Mouse (Mus musculus) kidney, postnatal 10 days (tissue): Measurements from ENCODE around the gene Fam227b.

Source experiments
- DNase-seq: peaks from one replicate; pipeline ENCODE4 v3.0.0; 2021; ENCODE audit warnings: mixed read lengths

The Fam227b gene

DNA sequence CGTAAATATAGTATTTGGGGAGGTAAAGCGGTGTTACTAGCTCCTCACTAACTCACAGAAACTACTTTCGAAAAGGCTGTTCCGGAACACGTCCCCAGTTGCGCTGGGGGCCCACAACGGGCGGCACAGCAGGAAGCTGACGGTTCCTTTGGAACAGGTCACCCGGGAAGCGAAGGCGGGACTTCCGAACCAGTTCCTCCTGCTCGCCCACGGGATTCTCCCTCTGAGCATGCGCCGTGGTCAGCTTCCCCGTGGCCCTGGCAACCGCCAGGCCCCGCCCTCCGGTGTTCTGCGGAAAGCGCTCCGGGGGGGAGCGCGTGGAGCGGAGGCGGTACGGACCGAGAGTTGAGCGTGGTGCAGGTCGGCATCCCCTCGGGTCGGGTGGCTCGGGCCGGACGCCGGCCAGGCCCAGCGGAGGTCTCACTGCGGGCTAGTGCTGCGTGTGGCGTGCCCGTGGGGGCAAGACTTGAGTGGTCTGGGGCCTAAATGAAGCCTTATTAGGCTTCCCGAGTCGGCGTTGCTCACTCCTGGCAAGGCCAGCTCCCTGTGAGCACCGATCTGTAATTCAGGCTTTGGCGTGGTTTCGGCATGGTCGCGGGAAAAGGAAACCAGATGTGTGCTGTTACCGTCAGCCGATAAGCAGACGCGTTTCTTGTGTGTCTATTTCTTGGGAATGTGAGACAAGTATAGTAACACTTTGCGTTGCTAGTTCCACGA, at the start of gene Fam227b, which contains the start of gene Dtwd1:
Fam227b (minus strand) TSS at position 150 of the 717 bp plus-strand sequence.
Dtwd1 (plus strand) TSS at position 287 of the 717 bp plus-strand sequence.
- peak; percentile 99 for DNase-seq

DNA sequence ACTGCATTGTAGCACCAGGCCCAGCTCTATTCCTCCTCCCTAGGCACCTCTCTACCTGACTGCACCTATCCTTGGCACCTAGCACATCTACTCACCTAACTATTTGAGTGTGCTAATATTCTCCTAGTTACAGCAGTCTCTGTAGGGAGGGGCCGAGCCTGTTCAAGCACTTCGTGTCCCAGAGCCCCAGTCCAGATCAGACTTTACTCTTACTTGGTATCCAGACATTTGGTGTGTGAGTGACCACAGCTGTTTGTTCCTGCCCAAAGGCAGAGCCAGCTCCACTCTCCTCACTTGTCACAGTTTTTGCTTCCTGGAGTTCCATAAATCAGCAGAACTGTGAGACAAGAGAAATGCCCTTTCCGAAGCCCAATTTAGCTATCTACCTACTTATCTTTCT, 47.2 kb upstream of the Fam227b start:
- no peak for DNase-seq

DNA sequence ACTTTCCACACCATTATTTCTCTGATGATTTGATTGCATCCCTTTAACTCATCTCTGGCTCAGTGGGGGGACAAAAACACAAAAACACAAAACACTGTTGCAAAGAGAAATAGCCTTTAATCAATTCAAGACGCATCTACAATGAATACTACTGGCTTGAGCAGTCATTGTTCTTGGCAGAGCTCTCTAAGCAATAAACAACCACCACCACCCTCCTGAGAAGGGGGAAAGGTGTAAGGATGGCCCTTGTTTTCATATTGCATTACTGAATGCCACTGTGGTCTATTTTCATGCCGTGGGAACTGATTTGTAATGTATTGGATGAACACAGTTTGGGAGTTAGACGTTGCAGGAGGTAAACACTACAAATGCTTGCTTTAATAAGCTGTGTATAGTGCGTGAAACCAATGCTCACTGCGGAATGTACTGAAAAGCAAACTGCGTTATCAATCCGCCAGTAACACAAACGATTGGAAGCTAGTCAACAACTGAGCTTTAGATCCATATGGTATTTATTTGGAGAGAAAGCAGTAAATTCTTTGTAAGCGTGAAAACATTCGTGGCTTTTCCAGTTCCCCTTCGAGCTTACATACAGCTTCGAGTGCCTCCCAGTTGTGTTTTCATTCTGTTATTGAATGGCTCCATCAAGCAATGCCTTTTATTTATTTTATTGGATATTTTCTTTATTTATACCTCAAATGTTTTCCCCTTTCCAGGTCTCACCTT, 44.0 kb upstream of the Fam227b start:
- no peak for DNase-seq

DNA sequence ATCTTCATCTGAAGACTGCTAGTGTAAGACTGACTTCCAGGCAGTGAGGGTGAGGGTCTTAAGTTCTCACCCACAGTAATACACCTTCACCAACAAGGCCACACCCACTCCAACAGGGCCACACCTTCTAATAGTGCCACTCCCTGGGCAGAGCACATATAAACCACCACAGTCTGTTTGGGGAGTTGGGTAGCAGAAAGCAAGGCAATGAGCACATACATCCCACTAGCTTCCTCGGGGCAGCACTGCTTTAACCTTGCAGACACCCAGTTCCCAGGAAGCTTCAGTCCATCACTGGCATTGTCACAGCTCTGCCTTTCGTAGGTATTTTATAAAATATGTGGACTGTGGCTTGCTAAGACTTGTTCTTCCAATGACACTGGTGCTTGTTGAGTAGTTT, 40.3 kb upstream of the Fam227b start:
- DNase-seq: no peak

DNA sequence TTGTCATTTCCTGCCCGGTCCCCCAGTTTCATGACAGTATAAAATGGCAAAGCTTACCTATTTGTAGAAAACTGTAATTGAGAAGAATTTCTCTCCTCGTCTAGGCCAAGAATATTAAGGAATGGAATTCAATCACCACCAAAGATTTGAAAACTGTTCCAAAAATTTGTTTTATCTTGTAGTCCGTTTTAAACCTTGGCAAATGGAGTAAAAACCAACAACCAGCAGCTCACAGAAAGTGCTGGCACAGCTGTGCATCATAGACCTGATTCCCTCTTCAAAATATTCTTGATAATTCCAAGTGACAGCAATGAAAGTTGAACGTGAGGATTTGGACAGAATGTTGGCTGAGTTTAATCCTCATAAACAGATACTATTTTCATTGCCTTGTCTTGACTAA, 39.5 kb upstream of the Fam227b start:
- DNase-seq: no peak

DNA sequence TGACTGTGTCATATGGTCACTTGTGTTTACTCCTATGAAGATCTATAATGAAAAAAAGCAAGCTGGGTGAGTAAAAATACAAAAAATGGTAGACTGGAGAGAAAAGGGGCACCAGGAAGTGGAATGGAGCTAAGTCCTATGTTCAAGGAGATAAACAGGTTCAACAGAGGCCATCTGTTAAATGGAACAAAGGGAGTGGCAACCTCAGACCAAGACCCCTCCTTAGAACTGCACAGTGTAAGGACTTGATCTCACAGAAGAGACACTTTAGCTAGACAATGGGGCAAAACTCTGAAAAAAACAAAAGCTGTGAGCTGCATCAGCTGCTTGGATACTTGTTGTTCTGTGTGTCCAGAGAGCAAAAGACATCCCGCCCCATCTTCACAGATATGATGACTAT, 19.6 kb upstream of the Fam227b start:
- no peak for DNase-seq

DNA sequence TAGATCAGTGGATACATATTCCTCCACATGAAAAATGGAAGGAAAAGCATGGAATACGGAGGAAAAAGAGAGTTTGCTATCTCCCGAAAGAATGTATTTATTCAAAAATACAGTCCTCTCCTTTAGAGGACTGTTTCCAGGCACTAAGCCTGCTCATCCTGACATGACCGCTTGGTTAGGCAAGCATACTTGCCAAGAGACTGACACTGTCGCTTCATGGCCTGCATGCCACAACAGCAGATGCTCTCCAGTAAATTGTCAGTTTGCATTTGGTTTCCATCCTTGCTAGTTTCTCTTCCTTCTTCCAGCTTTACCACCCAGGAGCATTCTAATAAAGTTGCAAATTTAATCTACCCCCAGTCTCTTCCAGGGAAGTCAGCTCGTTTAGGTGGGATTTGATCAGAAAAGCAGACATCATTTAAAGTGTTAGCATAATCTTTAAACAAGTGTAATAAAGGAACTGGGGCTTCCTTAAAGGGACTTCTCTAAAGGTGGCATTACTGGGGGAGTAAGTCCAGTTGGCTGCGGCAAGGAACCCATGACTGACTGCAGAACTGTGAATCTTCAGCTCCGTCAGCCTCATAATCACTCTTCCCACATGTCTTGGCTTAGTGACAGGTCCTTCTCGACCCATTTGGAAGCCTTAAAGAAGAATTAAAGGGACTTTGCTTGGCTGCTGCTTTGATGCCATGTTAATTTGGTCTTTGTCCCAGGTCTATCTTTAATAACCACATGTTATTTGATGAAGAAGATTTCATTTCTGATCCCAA, 15.2 kb upstream of the Fam227b start:
- DNase-seq: no peak

DNA sequence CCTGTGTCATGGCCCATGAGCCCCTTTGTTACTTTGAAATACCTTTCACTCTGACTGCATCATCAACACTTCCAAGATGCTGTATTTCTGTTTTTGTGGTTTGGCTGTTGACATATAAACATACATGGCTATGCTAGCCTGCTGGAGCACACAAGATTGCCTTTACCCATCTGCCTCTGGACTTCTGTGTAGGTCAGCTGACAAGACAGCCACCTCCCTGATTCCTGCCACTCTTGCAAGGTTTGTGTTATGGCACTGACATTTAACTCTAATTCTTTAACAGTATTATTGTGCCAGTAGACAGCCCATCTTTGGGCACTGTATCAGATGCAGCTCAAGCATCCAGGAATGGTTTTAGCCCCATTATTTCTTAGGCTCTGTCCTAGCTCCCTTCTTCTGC, 14.5 kb upstream of the Fam227b start:
- no peak for DNase-seq

DNA sequence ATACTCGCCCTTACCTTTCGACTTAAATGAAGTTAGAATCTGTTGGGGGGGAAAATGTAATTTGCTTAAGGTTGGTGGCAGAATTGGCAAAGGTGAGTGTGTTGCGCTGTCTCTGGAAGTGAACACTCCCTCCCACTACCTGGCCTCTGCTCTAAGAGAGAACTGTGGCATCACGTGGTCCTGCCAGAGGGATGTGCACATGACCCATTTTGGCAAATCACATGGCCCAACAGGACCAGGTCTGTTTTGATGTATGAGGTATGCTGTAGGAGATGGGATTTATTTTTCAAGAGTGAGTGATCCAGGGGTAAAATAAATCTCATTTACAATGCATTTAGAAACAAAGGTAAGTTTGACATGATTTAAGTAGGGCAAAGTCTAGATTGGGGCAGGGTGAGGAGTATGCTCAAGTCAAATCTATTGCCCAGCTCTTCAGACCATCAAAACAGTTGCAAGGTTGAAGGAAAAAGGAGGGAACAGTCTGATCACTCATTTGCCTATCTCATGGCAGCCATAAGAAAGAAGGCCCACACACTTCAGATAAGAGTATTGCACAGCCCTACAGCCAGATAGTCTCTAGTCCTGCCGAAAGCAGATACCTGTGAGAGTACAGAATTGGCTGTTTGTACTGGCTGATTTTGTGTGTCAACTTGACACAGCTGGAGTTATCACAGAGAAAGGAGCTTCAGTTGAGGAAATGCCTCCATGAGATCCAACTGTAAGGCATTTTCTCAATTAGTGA, 13.6 kb upstream of the Fam227b start:
- no peak for DNase-seq

DNA sequence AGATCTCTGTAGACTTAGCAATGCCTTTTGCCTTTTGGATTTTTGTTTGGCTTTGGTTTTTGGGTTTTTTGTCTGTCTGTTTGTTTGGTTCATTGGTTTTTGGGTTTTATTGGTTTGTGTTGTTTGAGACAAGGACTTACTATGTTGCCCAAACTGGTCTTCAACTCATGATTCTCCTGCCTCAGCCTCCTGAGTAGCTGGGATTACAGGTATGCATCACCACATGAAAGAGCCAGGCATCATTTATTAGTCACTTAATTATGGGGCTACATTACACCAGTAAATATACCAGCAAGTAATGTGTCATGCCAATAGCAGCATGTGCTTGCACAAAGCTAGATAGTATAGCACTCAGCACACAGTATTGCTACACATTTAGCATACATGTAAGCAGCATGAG, 4.1 kb downstream of the Fam227b start:
- DNase-seq: no peak

DNA sequence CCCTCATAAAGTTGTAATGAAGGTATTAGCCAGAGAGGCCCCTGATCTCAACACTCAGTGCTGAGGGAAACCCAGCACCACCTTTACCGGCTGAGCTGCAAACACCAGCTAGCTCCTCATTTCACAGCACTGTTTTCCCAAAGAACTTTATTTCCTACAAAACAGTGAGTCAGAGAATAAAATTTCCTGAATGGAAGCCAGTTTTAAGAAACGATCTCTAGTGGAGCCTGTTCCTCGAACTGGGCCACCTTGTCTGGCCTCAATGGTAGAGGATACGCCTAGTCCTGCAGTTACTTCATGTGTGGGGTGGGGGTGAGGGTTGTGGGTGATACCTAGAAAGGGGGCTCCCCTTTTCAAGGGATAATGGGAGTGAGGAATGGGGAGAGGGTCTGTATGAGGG, 57.2 kb downstream of the Fam227b start:
- DNase-seq: no peak

DNA sequence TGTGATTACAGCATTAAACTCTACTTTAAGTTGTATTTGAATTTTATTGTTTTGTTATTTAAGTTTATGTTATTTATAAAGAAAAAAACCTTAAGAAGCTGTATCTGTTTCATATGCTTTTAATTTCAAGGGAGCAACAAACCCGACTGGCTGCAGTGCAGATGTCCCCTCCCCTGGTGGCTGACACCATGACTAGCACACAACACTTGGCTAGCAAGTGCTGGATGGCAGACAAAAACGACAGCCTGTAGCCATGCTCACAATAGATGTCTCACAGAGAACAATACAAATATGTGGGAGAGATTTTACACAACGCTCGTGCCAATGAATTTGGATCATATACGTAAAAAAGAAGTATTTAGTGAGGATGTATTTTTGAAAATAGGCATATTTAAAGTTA, 61.4 kb downstream of the Fam227b start:
- DNase-seq: no peak

DNA sequence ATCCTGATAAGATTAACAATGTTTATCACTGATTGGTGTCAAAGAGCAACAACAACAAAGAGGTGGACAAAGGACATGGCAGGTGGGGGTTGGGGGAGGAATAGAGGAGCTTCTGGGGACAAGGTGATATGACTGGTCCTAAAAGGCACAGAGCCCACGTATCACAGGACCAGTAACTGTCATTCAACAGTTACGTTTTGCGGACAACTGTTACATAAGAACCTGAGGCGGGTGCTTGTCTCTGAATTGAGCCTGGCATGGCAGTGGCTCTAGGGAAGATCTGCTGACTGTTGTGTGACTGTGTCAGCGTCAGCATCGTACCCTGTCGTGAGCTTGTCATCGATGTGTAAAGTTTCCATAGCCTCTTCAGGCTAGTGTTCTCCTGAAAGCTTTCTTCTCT, 65.6 kb downstream of the Fam227b start:
- DNase-seq: no peak

DNA sequence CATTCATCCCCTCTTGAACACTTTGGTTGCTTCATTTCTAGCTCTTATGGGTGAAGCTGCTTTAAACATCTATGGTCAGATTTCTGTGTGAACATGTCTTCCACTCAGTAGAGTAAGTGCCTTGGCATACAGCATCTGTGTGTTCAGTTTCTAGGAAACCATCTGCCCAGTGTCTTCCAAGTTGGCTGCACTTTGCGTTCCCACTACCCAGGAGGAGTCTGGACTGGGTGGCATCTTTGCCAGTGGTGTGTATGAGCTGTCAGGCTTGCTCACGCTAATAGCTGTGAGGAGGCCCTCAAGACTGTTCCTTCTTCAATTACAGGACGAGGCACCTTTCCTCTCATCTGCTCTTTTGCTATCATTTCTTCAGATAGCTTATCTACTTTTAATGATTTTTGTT, 67.5 kb downstream of the Fam227b start:
- DNase-seq: no peak

DNA sequence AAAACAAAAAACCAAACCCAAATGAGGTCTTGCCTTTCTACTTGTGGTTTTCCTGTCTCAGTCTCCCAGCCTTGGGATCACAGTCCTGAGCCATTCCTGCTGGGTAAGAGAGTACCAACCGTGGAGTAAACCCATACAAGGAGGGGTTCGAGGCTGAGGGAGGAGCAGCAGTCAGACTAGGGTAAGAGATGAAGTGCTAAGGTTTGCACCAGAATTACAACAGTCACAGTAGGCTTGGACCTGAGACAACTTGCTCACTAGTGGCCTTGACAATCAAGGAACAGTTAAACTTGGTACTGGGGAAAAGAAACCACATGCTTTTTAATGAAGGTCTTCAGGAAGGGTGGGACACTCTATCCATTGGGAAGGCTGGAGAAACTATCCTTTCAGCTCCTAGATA, 72.7 kb downstream of the Fam227b start:
- DNase-seq: no peak

DNA sequence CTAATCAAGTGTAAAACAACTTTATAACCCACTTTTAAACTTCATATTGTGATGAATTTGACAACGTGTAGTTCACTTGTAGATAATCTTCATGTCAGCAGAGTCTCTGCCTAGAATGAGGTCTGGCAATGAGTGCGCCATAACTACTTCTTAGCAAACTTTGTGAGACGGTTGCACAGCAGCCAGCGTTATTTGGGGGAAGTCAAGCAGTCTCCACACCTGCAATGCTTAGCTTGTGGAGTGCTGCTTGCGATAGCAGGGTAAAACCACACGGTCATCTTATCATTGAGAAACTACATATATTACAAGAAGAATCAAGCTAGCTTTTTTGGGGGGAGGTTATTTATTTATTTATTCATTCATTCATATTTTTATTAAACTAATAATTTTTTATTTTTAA, 75.3 kb downstream of the Fam227b start:
- no peak for DNase-seq

DNA sequence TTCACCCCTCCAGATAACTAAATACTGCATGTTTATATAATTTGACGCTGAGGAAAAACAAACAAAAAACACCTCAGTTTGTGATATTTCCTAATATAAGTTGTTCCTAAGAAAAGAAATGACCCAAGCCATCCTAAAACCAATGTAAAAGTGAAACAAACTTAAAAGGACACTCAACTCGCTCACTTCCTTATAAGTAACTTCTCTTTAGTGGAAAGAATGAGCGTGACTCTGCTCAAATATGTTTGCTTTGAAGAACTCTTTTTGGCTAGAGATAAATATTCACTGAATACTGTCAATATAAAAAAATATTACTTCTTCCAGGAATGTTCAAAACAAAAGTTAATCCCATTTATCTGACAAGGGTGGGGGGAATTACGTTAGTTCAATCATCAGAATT, 78.1 kb downstream of the Fam227b start:
- no peak for DNase-seq

DNA sequence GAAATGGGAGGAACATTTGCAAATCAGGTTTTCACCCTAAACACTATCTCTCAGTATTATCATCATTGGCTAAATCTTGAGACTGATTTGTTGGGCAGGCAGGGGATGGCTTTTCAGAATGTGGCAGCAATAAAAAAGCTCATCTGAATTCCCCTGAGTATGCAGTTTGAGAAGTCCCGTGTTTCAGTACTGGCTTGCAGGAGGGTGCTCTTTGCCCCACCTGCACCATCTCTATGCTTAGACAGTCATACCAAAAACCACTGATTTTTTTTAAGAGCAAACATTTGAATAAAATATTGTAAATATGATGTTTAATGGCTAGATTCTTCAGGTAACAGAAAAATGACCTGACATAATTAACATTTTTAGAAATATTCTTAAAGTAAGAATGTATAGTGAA, 82.1 kb downstream of the Fam227b start:
- no peak for DNase-seq

DNA sequence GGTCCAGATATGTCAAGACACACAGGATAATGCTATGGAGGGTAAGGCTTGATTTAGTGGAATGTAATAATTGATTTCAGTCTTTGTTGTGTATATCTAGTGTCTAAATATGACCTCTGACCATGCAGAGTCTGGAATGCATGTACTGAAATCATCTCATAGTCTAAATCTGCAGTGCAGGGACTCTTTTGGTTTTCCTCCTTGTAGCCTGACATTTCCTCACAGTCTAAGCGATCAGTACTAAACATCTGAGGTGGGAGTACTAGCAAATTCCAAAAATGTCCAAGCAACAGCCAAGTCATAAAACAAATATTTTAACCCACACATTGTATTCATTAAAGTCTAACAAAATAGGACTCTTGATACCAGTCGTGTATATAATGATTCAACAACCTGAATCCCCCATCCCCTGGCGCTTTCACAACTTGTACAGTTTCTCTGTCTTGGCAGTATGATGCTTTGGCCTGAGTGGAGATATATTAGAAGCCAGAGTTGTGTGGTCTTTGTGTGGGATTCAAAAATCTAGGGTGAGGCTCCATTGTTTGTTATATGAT, 86.4 kb downstream of the Fam227b start:
- no peak for DNase-seq

DNA sequence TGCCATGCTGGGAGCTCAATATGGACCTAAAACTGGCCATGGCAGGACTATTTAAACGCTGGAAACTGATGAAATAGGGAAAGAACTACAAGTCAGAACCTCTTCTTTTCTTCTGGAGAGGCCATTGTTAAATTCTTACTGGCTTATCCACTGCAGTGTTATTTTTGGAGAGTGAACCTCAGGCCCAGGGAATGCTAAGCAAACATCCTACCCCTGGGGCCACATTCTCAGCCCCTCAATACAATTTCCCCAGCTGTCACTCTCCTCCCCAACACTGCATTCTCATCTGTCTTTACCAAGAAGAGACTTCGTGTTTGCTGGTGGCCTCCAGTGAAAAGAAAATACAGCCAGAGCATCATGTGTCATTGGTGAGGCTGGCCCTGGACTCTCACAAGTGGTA, 87.0 kb downstream of the Fam227b start:
- no peak for DNase-seq

DNA sequence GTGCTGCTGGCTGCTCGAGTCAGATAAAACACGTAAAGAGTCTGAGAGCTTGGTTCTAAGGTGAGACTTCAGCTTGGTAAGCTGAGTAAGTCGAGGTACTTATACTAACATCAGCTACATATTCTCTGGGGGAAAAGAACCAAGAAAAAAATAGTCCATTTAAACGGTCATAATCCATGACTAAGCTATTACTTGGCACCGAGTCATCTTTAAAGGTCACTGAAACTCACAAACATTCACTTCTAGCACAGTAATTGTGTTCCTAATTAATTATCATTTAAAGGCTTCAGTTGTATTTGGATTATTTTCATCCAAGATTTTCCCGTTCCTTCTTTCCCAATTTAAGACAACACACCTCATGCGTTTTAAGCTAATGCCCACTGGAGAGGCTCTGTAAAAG, 88.9 kb downstream of the Fam227b start:
- no peak for DNase-seq

DNA sequence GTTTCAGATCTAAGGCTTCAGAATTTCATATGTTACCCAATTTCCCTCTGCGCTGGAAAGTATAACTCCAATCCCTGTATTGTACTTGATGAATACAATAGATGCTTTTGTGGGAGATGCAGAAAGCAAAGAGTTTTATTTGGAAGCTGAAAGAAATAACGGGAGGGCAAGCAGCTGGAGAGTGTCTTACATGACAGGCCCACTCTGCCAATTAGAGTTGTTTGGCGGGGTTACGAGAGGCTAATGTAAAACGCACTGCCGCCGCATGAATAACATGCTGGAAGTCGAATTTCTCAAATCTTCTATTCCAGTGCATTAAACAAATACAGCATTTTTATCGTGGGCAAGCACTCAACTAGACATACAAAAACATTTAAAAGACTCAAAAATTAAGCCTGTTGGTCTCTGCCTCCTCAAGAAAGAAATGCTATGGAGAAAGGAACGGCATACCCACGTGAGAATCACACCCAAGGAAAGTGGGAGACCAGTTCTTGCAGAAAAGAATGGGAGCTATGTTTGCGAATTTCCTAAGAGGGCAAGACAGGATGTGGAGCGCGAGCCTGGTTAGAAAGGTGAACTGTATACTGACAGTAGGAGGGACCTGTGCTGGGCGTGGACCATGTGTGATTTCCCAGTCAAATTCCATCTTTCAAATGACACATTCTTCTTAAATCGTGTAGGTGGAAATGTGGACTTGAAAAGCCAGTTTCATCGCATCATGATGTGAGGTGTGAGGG, 90.6 kb downstream of the Fam227b start:
- DNase-seq: peak; percentile 60
